In the genomic region with DNA sequence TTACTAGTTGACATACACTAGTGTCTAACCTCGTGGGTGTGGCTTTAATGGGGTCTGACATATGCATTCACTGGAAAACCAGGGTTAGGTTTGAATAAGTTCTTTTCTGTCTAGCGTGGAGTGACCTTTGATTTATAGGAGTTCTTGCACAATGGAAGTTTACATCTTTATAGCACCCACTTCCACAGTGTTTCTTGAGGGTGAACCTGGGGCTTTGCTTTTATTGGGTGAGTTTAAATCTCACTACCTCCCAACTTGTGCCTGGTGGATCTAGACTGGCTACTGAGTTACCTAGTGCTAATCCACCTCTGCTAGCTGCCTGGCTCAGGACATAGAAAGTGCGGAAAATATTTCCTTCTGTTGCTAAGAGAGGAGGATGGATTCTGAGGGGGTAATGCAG, we compare ENCODE assay signal across 32 mouse cellular contexts. TPM values are rescaled to one million over a fixed set of nuclear protein-coding genes. Genes with fewer than 3 reads are reported as not detected.
"Had no signal": no experiment of that assay in that cellular context is flagged by ENCODE, and none has a peak within 500 bp of the region (broad histone marks: within the 10 kb centered on the region; RNA-seq: fewer than 3 reads in every experiment).

No protein-coding gene starts in this region.

- H3K9me3 ChIP-seq: heart, embryonic 13.5 days; heart, embryonic 15.5 days; hindbrain, embryonic 10.5 days; hindbrain, embryonic 12.5 days; kidney, embryonic 15.5 days; limb, embryonic 13.5 days; limb, embryonic 15.5 days; liver, embryonic 12.5 days had no signal

- ATAC-seq: hindbrain, embryonic 16.5 days; inflammation-experienced regulatory T-cells, adult 6 months; liver, embryonic 12.5 days had no signal

- DNase-seq: gastrocnemius, adult 2 months; gastrocnemius, postnatal 10 days; gastrocnemius, postnatal 25 days; heart, adult 2 months; heart, postnatal 4 days; kidney, adult 11 months; kidney, adult 2 months; kidney, adult 9 months; kidney, postnatal 14 days; kidney, postnatal 36 days; left cerebral cortex, postnatal 4 days had no signal

- H3K4me1 ChIP-seq: hindbrain, embryonic 10.5 days; hindbrain, embryonic 12.5 days; kidney, embryonic 15.5 days; limb, embryonic 13.5 days; limb, embryonic 15.5 days had no signal

- H3K4me3 ChIP-seq: gastrocnemius, adult 2 months; heart, adult 2 months; heart, embryonic 13.5 days; heart, embryonic 15.5 days; hindbrain, embryonic 10.5 days; hindbrain, embryonic 12.5 days; kidney, embryonic 15.5 days; layer of hippocampus, adult 2 months; limb, embryonic 13.5 days; limb, embryonic 15.5 days; liver, embryonic 12.5 days had no signal

- H3K27ac ChIP-seq: gastrocnemius, adult 2 months; heart, adult 2 months; heart, embryonic 13.5 days; heart, embryonic 15.5 days; hindbrain, embryonic 10.5 days; hindbrain, embryonic 12.5 days; hindbrain, embryonic 14.5 days; kidney, embryonic 15.5 days; kidney, postnatal 0 days; layer of hippocampus, adult 2 months; limb, embryonic 13.5 days; limb, embryonic 15.5 days; liver, embryonic 12.5 days; liver, embryonic 14.5 days had no signal

- H3K4me2 ChIP-seq: heart, embryonic 11.5 days; heart, embryonic 13.5 days; heart, embryonic 15.5 days; hindbrain, embryonic 12.5 days; hindbrain, embryonic 14.5 days; kidney, embryonic 15.5 days; limb, embryonic 13.5 days; limb, embryonic 15.5 days; liver, embryonic 12.5 days had no signal

- H3K36me3 ChIP-seq: heart, embryonic 15.5 days; limb, embryonic 13.5 days; limb, embryonic 15.5 days; liver, embryonic 12.5 days had no signal

- H3K27me3 ChIP-seq: heart, embryonic 13.5 days; heart, embryonic 15.5 days; hindbrain, embryonic 12.5 days; kidney, embryonic 15.5 days; limb, embryonic 13.5 days; limb, embryonic 15.5 days; liver, embryonic 12.5 days had no signal

- H3K9ac ChIP-seq: heart, embryonic 13.5 days; heart, embryonic 15.5 days; hindbrain, embryonic 12.5 days; hindbrain, embryonic 14.5 days; kidney, embryonic 15.5 days; limb, embryonic 13.5 days; limb, embryonic 15.5 days; liver, embryonic 12.5 days; liver, embryonic 14.5 days had no signal

RNA-seq across cellular contexts. Expression of a gene that starts 10.3 kb away (rescaled TPM):
- total RNA-seq: gastrocnemius, adult 2 months; gastrocnemius, postnatal 25 days; heart, postnatal 4 days; layer of hippocampus, adult 2 months; layer of hippocampus, postnatal 10 days; layer of hippocampus, postnatal 25 days; left cerebral cortex, adult 8-10 months; left cerebral cortex, postnatal 10 days; left cerebral cortex, postnatal 25 days; left cerebral cortex, postnatal 4 days had no signal
- polyA plus RNA-seq: frontal cortex, adult 2 months had no signal
